ENCODE assay signal across 8 mouse cellular contexts in genomic region chr15:27923280-27923986, GRCm38 (mm10).
A peak's percentile ranks its signal among the peaks of the same experiment; 100 is the strongest.
DNase-seq lines count a peak whose midpoint lies in the region; ATAC-seq and TF ChIP-seq lines count a peak whose summit lies in the region.

No protein-coding gene starts in this region.

- peak; percentile 61 for DNase-seq in ES-CJ7 (ENCODE audit: low read depth, low spot score)
- DNase-seq in c-Kit-positive CD71-positive TER-119-negative erythroid progenitor cells, embryonic 14.5 days (ENCODE audit: low read depth): peak; percentile 58
- peak; percentile 90 for DNase-seq in forebrain, embryonic 11.5 days (ENCODE audit: low spot score)
- peak; percentile 85 to 92 for DNase-seq in kidney, postnatal 25 days
- DNase-seq in liver, postnatal 0 days: peak; percentile 80
- DNase-seq in thymus, postnatal 10 days (ENCODE audit: low spot score in 2 of 2): peak; percentile 86 to 88

- H3K9me3 ChIP-seq in forebrain, embryonic 11.5 days (ENCODE audit: control insufficient read depth, low read length): no peaks in the 10 kb centered on the region
- no peaks in the 10 kb centered on the region for H3K9me3 ChIP-seq in heart, embryonic 16.5 days (replicated peaks; ENCODE audit: control insufficient read depth, low read length)
- no peaks in the 10 kb centered on the region for H3K9me3 ChIP-seq in liver, postnatal 0 days (ENCODE audit: low read length)
- H3K9me3 ChIP-seq in neural tube, embryonic 13.5 days: no peaks in the 10 kb centered on the region

- peak overlapping the region; percentile 59 for H3K4me2 ChIP-seq in forebrain, embryonic 11.5 days (ENCODE audit: low read depth, low read length, severe bottlenecking)
- H3K4me2 ChIP-seq in heart, embryonic 16.5 days (ENCODE audit: low read depth, low read length): peak overlapping the region; percentile 71
- H3K4me2 ChIP-seq in liver, postnatal 0 days (ENCODE audit: low read depth, low read length): peak overlapping the region; percentile 71
- H3K4me2 ChIP-seq in neural tube, embryonic 13.5 days: peak overlapping the region; percentile 55

- H3K4me1 ChIP-seq in forebrain, embryonic 11.5 days (replicated peaks; ENCODE audit: control insufficient read depth, insufficient read depth, low read length): peaks cover 22% of the 10 kb centered on the region; the same call in 1 of the 2 replicates
- peaks cover 53% of the 10 kb centered on the region for H3K4me1 ChIP-seq in heart, embryonic 16.5 days (ENCODE audit: control insufficient read depth, insufficient read depth, low read length)
- peaks cover 14% of the 10 kb centered on the region for H3K4me1 ChIP-seq in liver, postnatal 0 days (ENCODE audit: insufficient read depth)
- H3K4me1 ChIP-seq in neural tube, embryonic 13.5 days (replicated peaks): peaks cover 72% of the 10 kb centered on the region

- H3K4me3 ChIP-seq in forebrain, embryonic 11.5 days (ENCODE audit: low read depth, low read length): peak overlapping the region; percentile 24; the same call in 1 of the 2 replicates
- peak overlapping the region; percentile 53 for H3K4me3 ChIP-seq in heart, embryonic 16.5 days (ENCODE audit: low read length)
- H3K4me3 ChIP-seq in liver, postnatal 0 days (ENCODE audit: low read depth, low read length): peak overlapping the region; percentile 28
- H3K4me3 ChIP-seq in neural tube, embryonic 13.5 days: peak overlapping the region; percentile 34

- peak overlapping the region; percentile 55; the same call in 1 of the 2 replicates for H3K27ac ChIP-seq in forebrain, embryonic 11.5 days (ENCODE audit: low read depth, low read length)
- peak overlapping the region; percentile 54; the same call in 1 of the 2 replicates for H3K27ac ChIP-seq in heart, embryonic 16.5 days (ENCODE audit: low read length)
- H3K27ac ChIP-seq in liver, postnatal 0 days (ENCODE audit: low read depth): no peak overlapping the region
- H3K27ac ChIP-seq in neural tube, embryonic 13.5 days (replicated peaks): peak overlapping the region; percentile 81

- TF ChIP-seq CTCF in liver, postnatal 0 days (IDR thresholded peaks at IDR 0.05; ENCODE audit: low read depth): peak; percentile 20; the same call in 1 of the 2 replicates

- no peak for TF ChIP-seq EP300 in liver, postnatal 0 days (IDR thresholded peaks at IDR 0.05; ENCODE audit: low read depth)

- peak; percentile 94 for ATAC-seq in forebrain, embryonic 11.5 days (replicated peaks; ENCODE audit: low FRiP score)
- ATAC-seq in heart, embryonic 16.5 days (replicated peaks; ENCODE audit: extremely low read depth, insufficient read depth, low FRiP score): peak; percentile 88
- ATAC-seq in liver, postnatal 0 days: peak; percentile 81
- ATAC-seq in neural tube, embryonic 13.5 days (ENCODE audit: low read depth): peak; percentile 94

- WGBS in forebrain, embryonic 11.5 days: 8% methylated on average over 21 of the region's 21 CpGs
- 6% methylated on average over 21 of the region's 21 CpGs for WGBS in heart, embryonic 16.5 days
- 5% methylated on average over 21 of the region's 21 CpGs for WGBS in liver, postnatal 0 days (ENCODE audit: insufficient replicate concordance)
- WGBS in neural tube, embryonic 13.5 days: 6% methylated on average over 21 of the region's 21 CpGs

- no peaks in the 10 kb centered on the region for H3K36me3 ChIP-seq in forebrain, embryonic 11.5 days (ENCODE audit: control insufficient read depth, insufficient read depth, low read length)
- no peaks in the 10 kb centered on the region for H3K36me3 ChIP-seq in heart, embryonic 16.5 days (ENCODE audit: control insufficient read depth, insufficient read depth)
- H3K36me3 ChIP-seq in liver, postnatal 0 days (replicated peaks; ENCODE audit: insufficient read depth, low read length): no peaks in the 10 kb centered on the region
- no peaks in the 10 kb centered on the region for H3K36me3 ChIP-seq in neural tube, embryonic 13.5 days

- peak overlapping the region; percentile 23; the same call in 1 of the 2 replicates for H3K9ac ChIP-seq in forebrain, embryonic 11.5 days (ENCODE audit: low read length)
- peak overlapping the region; percentile 56 for H3K9ac ChIP-seq in heart, embryonic 16.5 days (ENCODE audit: low read length)
- 0 out of 2 replicates have a peak overlapping the region, but pooled peaks have one; percentile 18 for H3K9ac ChIP-seq in liver, postnatal 0 days (replicated peaks)
- H3K9ac ChIP-seq in neural tube, embryonic 13.5 days: peak overlapping the region; percentile 65

- no peaks in the 10 kb centered on the region for H3K27me3 ChIP-seq in forebrain, embryonic 11.5 days (ENCODE audit: control insufficient read depth, insufficient read depth, low read length)
- no peaks in the 10 kb centered on the region for H3K27me3 ChIP-seq in heart, embryonic 16.5 days (ENCODE audit: control insufficient read depth, insufficient read depth, low read length)
- H3K27me3 ChIP-seq in liver, postnatal 0 days (ENCODE audit: insufficient read depth, low read length): no peaks in the 10 kb centered on the region
- no peaks in the 10 kb centered on the region for H3K27me3 ChIP-seq in neural tube, embryonic 13.5 days
